Mouse (Mus musculus) stomach, postnatal 0 days (tissue): ENCODE data around the gene Npdc1.

Experiments used
- CTCF ChIP-seq: IDR thresholded peaks from 2 replicates; pipeline ENCODE4 v1.5.1; 2016; ENCODE audit warnings: antibody characterized with exemption, low read depth, mild to moderate bottlenecking, moderate library complexity
- EP300 ChIP-seq: optimal IDR thresholded peaks from 2 replicates; pipeline ENCODE3; 2016; ENCODE audit warnings: antibody characterized with exemption

- TF ChIP-seq CTCF (no peak), EP300 (no peak)
Observed at GRCm38 (mm10) chr2:25365091-25365761, 33.9 kb upstream of the Npdc1 start, which contains the start of gene Uap1l1.
